Mouse (Mus musculus): ENCODE data around the gene Apbb1.

Apbb1 gene

GRCm38 (mm10) chr7:105516669-105517360 lies 64.6 kb downstream of the Apbb1 start:
- DNase-seq, result no peak

DNA sequence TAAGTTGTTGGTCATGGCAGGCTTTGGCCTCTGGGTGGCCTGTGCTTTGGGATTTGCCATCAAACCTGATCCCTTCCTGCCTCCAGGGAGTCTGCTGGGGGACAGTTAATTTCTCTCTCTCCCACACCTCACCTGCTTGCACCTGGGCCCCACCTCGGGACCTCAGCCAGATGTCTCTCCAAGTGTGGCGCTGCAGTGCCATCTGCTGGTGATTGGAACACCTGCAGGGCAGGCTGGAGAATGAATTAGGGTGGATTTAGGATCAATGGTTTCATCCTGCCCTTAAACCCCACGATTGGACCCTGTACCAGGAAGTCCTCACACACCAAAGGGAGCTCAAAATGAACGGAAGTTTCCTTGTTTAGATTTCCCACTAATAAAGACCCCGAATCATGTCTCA lies 66.3 kb downstream of the Apbb1 start:
- DNase-seq, result peak; percentile 71

DNA sequence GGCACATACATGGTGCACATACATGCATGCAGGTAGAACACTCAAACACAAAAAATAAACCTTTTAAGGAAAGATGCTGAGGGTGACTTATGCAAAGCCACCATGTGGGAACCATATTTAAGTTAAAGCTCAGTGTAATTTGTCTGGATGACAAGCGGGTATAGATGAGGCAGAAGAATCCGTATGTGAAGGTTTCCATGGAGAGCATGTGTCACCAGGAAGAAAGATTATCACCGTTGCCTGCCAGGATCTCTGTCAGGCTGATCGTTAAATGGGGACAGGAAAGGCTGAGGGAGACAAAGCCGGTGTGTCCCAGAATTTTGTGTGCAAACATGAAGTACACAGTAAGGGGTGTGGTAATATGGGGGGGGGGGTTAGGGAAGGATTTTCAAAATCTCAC lies 66.9 kb downstream of the Apbb1 start:
- DNase-seq, result no peak

DNA sequence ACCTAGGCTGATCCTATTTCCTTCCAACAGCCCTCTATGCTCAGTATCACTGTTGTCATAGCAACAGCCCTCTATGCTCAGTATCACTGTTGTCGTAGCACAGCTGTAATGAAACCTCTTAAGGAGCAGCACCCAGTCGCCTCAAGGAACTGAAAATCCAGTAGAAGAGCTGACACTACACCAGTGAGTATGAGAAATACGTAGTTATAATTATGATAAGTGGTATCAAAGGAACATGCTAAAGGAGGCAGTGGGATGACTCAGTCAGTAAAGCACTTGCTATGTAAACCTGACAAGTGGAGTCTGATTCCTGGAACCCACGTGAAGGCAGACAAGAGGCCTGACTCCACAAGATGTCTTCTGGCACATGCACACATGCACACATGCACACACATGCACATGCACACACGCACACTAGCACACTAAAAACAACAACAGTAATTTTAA lies 67.6 kb downstream of the Apbb1 start:
- no peak for DNase-seq

DNA sequence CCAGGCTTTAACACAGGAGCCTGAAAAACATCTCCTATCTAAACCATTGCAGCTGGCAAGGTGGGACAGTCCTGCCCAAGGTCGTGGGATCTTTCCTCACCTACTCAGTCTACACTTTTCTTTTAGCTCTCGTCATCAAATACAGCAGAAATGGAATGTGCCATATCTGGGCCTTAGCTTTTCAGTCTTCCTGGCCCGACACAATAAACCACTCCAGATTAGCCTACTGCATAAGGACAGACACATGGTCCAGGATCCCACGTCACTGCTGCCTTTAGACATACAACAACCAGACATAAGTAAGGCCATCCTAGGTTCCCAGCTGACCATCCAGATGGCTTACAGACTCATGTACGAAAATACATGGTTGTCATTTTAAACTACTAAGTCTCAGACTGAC lies 71.3 kb downstream of the Apbb1 start:
- DNase-seq, result no peak
